Mouse (Mus musculus): Measurements from ENCODE around the gene Gm47841. TPM values are rescaled to one million over a fixed set of nuclear protein-coding genes. Genes with fewer than 3 reads are reported as not detected.

The Gm47841 gene
- total RNA-seq (2014; rRNA removed) = not detected in 2 replicates
- not detected in 2 replicates for polyA plus RNA-seq (2015; fragmentation: Nextera tagmentation; extraction: Ambion mirVana)

DNA sequence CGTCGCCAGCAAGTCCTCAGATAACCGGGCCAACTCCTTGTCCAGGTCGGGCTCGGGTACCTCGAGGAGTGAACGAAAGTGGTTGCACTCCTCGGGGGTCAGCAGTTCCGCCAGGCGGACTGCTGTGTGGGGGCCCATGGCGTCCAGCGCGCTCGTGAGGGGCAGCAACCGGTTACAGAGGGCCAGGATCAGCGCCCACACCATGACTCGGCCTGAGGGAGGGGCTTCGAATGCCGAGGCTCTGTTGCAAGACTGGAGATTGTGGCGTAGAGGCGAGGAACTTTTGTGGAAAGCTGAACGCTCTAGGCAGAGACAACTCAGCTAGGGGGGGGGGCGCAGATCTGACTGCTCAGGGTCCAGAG is at the start of gene Gm47841:
Gm47841 (minus strand) TSS at position 204 of the 362 bp plus-strand sequence.
- DNase-seq (ENCODE audit: low spot score) (no peak), ATAC-seq (ENCODE audit: low FRiP score) (no peak)
- Histone ChIP-seq H3K4me3 (ENCODE audit: low read depth, low read length) (peak within 1 kb of the TSS; percentile 49), H3K4me2 (ENCODE audit: low read depth, low read length, poor library complexity, severe bottlenecking) (peak within 1 kb of the TSS; percentile 99), H3K27me3 (ENCODE audit: insufficient read depth, low read length) (peaks cover 48% of the 10 kb centered on the region), H3K9me3 (ENCODE audit: low read length) (no peaks in the 10 kb centered on the region), H3K27ac (ENCODE audit: low read depth, low read length) (no peak within 1 kb of the TSS), H3K9ac (replicated peaks; ENCODE audit: low read length, poor library complexity, severe bottlenecking) (peak within 1 kb of the TSS; percentile 57), H3K4me1 (ENCODE audit: insufficient read depth, low read length) (no peaks in the 10 kb centered on the region; the same call in 1 of the 2 replicates), H3K36me3 (ENCODE audit: insufficient read depth, low read length) (0 out of 2 replicates have a peak, but pooled peaks cover 2% of the 10 kb centered on the region)
- WGBS = 2% methylated on average over 22 of the region's 23 CpGs
- no peak for TF ChIP-seq CTCF (IDR thresholded peaks at IDR 0.05)

GRCm38 (mm10) chr15:101095392-101095791 is 48.2 kb upstream of the Gm47841 start:
- no peak for DNase-seq (ENCODE audit: low spot score)
- H3K4me1 ChIP-seq (ENCODE audit: insufficient read depth, low read length) = 0 out of 2 replicates have a peak, but pooled peaks cover 3% of the 10 kb centered on the region
- no peaks in the 10 kb centered on the region for H3K36me3 ChIP-seq (ENCODE audit: insufficient read depth, low read length)
- no peaks in the 10 kb centered on the region for H3K27me3 ChIP-seq (ENCODE audit: insufficient read depth, low read length)
- no peak overlapping the region for H3K4me3 ChIP-seq (ENCODE audit: low read depth, low read length)
- H3K9me3 ChIP-seq (ENCODE audit: low read length) = no peaks in the 10 kb centered on the region
- no peak overlapping the region for H3K27ac ChIP-seq (ENCODE audit: low read depth, low read length)
- no peak overlapping the region for H3K9ac ChIP-seq (replicated peaks; ENCODE audit: low read length, poor library complexity, severe bottlenecking)
- no peak for TF ChIP-seq CTCF (IDR thresholded peaks at IDR 0.05)
- ATAC-seq (ENCODE audit: low FRiP score) = no peak
- WGBS = 65% methylated on average over 3 of the region's 3 CpGs
- no peak overlapping the region for H3K4me2 ChIP-seq (ENCODE audit: low read depth, low read length, poor library complexity, severe bottlenecking)

DNA sequence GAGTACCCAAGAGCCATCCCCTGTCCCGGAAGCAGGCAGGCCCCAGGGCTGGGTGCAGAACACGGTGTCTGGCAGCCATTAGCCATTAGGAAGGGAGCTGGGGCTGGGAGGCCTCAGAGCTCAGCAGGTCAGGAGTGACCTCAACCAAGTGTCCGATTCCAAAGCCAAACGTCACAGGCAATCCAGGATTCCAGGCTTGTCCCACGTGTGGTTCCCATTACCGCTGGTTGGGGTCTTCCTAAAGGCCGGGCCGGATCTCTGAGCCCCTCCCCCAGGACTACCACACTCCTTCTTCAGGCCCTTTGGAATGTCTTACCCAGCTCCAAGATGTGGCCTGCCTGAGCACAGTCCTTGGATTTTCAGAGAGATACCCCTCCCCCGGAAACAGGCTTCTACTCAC is 47.8 kb upstream of the Gm47841 start:
- Histone ChIP-seq H3K36me3 (ENCODE audit: insufficient read depth, low read length) (no peaks in the 10 kb centered on the region), H3K4me2 (ENCODE audit: low read depth, low read length, poor library complexity, severe bottlenecking) (no peak overlapping the region), H3K9ac (replicated peaks; ENCODE audit: low read length, poor library complexity, severe bottlenecking) (no peak overlapping the region), H3K4me3 (ENCODE audit: low read depth, low read length) (no peak overlapping the region), H3K4me1 (ENCODE audit: insufficient read depth, low read length) (0 out of 2 replicates have a peak, but pooled peaks cover 3% of the 10 kb centered on the region), H3K27me3 (ENCODE audit: insufficient read depth, low read length) (no peaks in the 10 kb centered on the region), H3K9me3 (ENCODE audit: low read length) (no peaks in the 10 kb centered on the region), H3K27ac (ENCODE audit: low read depth, low read length) (no peak overlapping the region)
- no peak for ATAC-seq (ENCODE audit: low FRiP score)
- TF ChIP-seq CTCF (IDR thresholded peaks at IDR 0.05) = no peak
- no peak for DNase-seq (ENCODE audit: low spot score)
- 67% methylated on average over 9 of the region's 9 CpGs for WGBS

DNA sequence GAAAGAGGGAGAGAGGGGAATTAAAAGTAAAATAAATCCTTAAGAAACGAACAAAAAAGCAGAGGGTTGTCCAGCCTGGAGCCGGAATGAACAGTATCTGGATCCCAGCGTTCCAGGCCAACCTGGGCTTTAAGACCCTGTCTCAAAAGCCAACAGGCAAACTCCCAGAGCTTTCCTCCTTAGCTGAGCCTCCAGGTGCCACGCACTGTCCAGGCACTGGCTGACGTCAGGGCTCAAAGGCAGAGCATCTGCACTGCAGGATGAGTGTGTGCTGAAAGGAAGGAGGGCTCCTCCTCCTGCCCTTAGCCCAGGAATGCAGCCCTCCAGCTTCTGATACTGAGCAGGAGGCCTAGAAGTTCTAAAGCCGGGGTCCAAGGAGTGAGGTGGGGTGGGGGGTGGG is 46.8 kb upstream of the Gm47841 start:
- Histone ChIP-seq H3K27ac (ENCODE audit: low read depth, low read length) (no peak overlapping the region), H3K36me3 (ENCODE audit: insufficient read depth, low read length) (no peaks in the 10 kb centered on the region), H3K27me3 (ENCODE audit: insufficient read depth, low read length) (no peaks in the 10 kb centered on the region), H3K4me3 (ENCODE audit: low read depth, low read length) (no peak overlapping the region), H3K9me3 (ENCODE audit: low read length) (no peaks in the 10 kb centered on the region), H3K4me1 (ENCODE audit: insufficient read depth, low read length) (0 out of 2 replicates have a peak, but pooled peaks cover 3% of the 10 kb centered on the region), H3K9ac (replicated peaks; ENCODE audit: low read length, poor library complexity, severe bottlenecking) (no peak overlapping the region; the same call in 1 of the 2 replicates), H3K4me2 (ENCODE audit: low read depth, low read length, poor library complexity, severe bottlenecking) (no peak overlapping the region)
- WGBS = 41% methylated on average over 6 of the region's 6 CpGs
- no peak for ATAC-seq (ENCODE audit: low FRiP score)
- no peak for DNase-seq (ENCODE audit: low spot score)
- no peak for TF ChIP-seq CTCF (IDR thresholded peaks at IDR 0.05)

DNA sequence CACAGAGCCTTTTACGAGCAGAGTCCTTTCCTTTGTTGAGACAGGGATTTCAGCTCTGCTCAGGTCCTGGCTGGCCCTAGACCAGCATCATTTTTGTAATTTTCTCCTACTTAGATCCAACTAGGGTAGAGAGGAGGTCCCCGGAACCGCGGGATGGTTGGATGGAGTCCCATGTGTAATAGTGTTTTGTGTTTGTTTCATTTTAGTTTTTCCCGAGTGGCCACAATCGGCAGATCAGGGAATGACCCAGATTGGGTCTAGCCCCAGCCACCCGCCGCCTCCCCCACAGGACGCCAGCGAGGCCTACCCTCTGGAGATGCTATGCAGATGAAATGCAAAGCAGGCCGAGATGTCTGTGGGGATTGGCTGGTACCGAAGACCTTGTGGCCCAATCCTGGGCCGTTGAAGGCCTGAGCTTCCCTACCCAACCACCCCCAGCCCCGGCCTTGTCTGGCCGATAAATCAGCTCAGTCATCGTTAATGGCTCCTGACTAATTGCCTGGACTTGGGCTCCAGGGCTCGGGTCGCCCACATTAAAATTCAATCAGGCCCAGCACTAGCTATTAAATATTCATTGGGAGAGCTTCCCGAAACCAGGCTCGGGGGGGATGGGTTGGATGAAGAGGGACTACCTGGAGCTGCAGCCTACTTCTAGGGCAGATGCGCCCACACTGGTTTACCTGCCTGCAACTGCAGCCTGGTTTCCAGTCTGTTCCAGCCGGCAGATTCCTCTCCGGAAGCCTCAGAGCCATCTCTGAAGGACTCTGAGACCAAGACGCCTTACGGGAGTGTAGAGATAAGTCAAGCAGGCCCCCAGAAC is 45.8 kb upstream of the Gm47841 start:
- ATAC-seq (ENCODE audit: low FRiP score) (peak; percentile 59), DNase-seq (ENCODE audit: low spot score) (peak; percentile 67)
- H3K9me3 ChIP-seq (ENCODE audit: low read length) = no peaks in the 10 kb centered on the region
- no peaks in the 10 kb centered on the region for H3K36me3 ChIP-seq (ENCODE audit: insufficient read depth, low read length)
- peaks cover 5% of the 10 kb centered on the region; the same call in 1 of the 2 replicates for H3K4me1 ChIP-seq (ENCODE audit: insufficient read depth, low read length)
- no peak overlapping the region; the same call in 1 of the 2 replicates for H3K9ac ChIP-seq (replicated peaks; ENCODE audit: low read length, poor library complexity, severe bottlenecking)
- no peak overlapping the region; the same call in 1 of the 2 replicates for H3K4me2 ChIP-seq (ENCODE audit: low read depth, low read length, poor library complexity, severe bottlenecking)
- H3K27me3 ChIP-seq (ENCODE audit: insufficient read depth, low read length) = no peaks in the 10 kb centered on the region
- TF ChIP-seq CTCF (IDR thresholded peaks at IDR 0.05) = no peak
- no peak overlapping the region; the same call in none of the 2 replicates for H3K27ac ChIP-seq (ENCODE audit: low read depth, low read length)
- WGBS = 15% methylated on average over 25 of the region's 25 CpGs
- no peak overlapping the region for H3K4me3 ChIP-seq (ENCODE audit: low read depth, low read length)
